Mouse (Mus musculus): ENCODE data around the gene Alk. TPM values are rescaled to one million over a fixed set of nuclear protein-coding genes. Genes with fewer than 3 reads are reported as not detected.

Gene Alk
- polyA plus RNA-seq, 1 experiment: not detected

GRCm38 (mm10) chr17:72526356-72526755, 78.1 kb downstream of the Alk start:
- Histone ChIP-seq H3K9me3 (replicated peaks; ENCODE audit: control insufficient read depth, insufficient read depth, low read length, poor library complexity, severe bottlenecking) (no peaks in the 10 kb centered on the region), H3K27me3 (ENCODE audit: control insufficient read depth, insufficient read depth, low read length, poor library complexity, severe bottlenecking) (no peaks in the 10 kb centered on the region), H3K27ac (ENCODE audit: insufficient read depth, low read length) (no peak overlapping the region), H3K36me3 (ENCODE audit: control insufficient read depth, insufficient read depth, low read length, poor library complexity, severe bottlenecking) (no peaks in the 10 kb centered on the region), H3K4me3 (ENCODE audit: low read depth, low read length) (no peak overlapping the region), H3K9ac (ENCODE audit: low read depth, poor library complexity, severe bottlenecking) (no peak overlapping the region), H3K4me1 (ENCODE audit: control insufficient read depth, insufficient read depth, low read length) (peaks cover 3% of the 10 kb centered on the region)
- no peak for TF ChIP-seq EP300 (IDR thresholded peaks at IDR 0.05; ENCODE audit: insufficient read depth, low read depth, low read length)
- TF ChIP-seq CTCF (IDR thresholded peaks at IDR 0.05; ENCODE audit: low read depth, low read length): no peak

GRCm38 (mm10) chr17:72524839-72525238, 79.6 kb downstream of the Alk start:
- Histone ChIP-seq H3K4me3 (ENCODE audit: low read depth, low read length) (no peak overlapping the region), H3K27me3 (ENCODE audit: control insufficient read depth, insufficient read depth, low read length, poor library complexity, severe bottlenecking) (no peaks in the 10 kb centered on the region), H3K9ac (ENCODE audit: low read depth, poor library complexity, severe bottlenecking) (no peak overlapping the region), H3K4me1 (ENCODE audit: control insufficient read depth, insufficient read depth, low read length) (peaks cover 3% of the 10 kb centered on the region), H3K9me3 (replicated peaks; ENCODE audit: control insufficient read depth, insufficient read depth, low read length, poor library complexity, severe bottlenecking) (peaks cover 4% of the 10 kb centered on the region; the same call in 1 of the 2 replicates), H3K36me3 (ENCODE audit: control insufficient read depth, insufficient read depth, low read length, poor library complexity, severe bottlenecking) (no peaks in the 10 kb centered on the region), H3K27ac (ENCODE audit: insufficient read depth, low read length) (no peak overlapping the region)
- no peak for TF ChIP-seq POLR2A (IDR thresholded peaks at IDR 0.05; ENCODE audit: insufficient read depth, low read length)
- no peak for TF ChIP-seq EP300 (IDR thresholded peaks at IDR 0.05; ENCODE audit: insufficient read depth, low read depth, low read length)
- TF ChIP-seq CTCF (IDR thresholded peaks at IDR 0.05; ENCODE audit: low read depth, low read length): no peak

- H3K4me1 ChIP-seq (ENCODE audit: control insufficient read depth, insufficient read depth, low read length): peaks cover 3% of the 10 kb centered on the region
- peaks cover 4% of the 10 kb centered on the region; the same call in 1 of the 2 replicates for H3K9me3 ChIP-seq (replicated peaks; ENCODE audit: control insufficient read depth, insufficient read depth, low read length, poor library complexity, severe bottlenecking)
- no peaks in the 10 kb centered on the region for H3K27me3 ChIP-seq (ENCODE audit: control insufficient read depth, insufficient read depth, low read length, poor library complexity, severe bottlenecking)
- H3K27ac ChIP-seq (ENCODE audit: insufficient read depth, low read length): no peak overlapping the region
- H3K36me3 ChIP-seq (ENCODE audit: control insufficient read depth, insufficient read depth, low read length, poor library complexity, severe bottlenecking): no peaks in the 10 kb centered on the region
- H3K9ac ChIP-seq (ENCODE audit: low read depth, poor library complexity, severe bottlenecking): no peak overlapping the region
- TF ChIP-seq EP300 (IDR thresholded peaks at IDR 0.05; ENCODE audit: insufficient read depth, low read depth, low read length): no peak
- TF ChIP-seq CTCF (IDR thresholded peaks at IDR 0.05; ENCODE audit: low read depth, low read length): no peak
- no peak for TF ChIP-seq POLR2A (IDR thresholded peaks at IDR 0.05; ENCODE audit: insufficient read depth, low read length)
- no peak overlapping the region for H3K4me3 ChIP-seq (ENCODE audit: low read depth, low read length)
Measured at GRCm38 (mm10) chr17:72523006-72523405, 81.4 kb downstream of the Alk start.

GRCm38 (mm10) chr17:72522381-72522780, 82.0 kb downstream of the Alk start:
- H3K9ac ChIP-seq (ENCODE audit: low read depth, poor library complexity, severe bottlenecking): no peak overlapping the region
- peaks cover 4% of the 10 kb centered on the region; the same call in 1 of the 2 replicates for H3K9me3 ChIP-seq (replicated peaks; ENCODE audit: control insufficient read depth, insufficient read depth, low read length, poor library complexity, severe bottlenecking)
- no peak overlapping the region for H3K4me3 ChIP-seq (ENCODE audit: low read depth, low read length)
- TF ChIP-seq CTCF (IDR thresholded peaks at IDR 0.05; ENCODE audit: low read depth, low read length) (peak; percentile 37), POLR2A (IDR thresholded peaks at IDR 0.05; ENCODE audit: insufficient read depth, low read length) (no peak)
- no peaks in the 10 kb centered on the region for H3K27me3 ChIP-seq (ENCODE audit: control insufficient read depth, insufficient read depth, low read length, poor library complexity, severe bottlenecking)
- no peaks in the 10 kb centered on the region for H3K36me3 ChIP-seq (ENCODE audit: control insufficient read depth, insufficient read depth, low read length, poor library complexity, severe bottlenecking)
- H3K4me1 ChIP-seq (ENCODE audit: control insufficient read depth, insufficient read depth, low read length): peaks cover 3% of the 10 kb centered on the region
- no peak overlapping the region for H3K27ac ChIP-seq (ENCODE audit: insufficient read depth, low read length)

- H3K27me3 ChIP-seq (ENCODE audit: control insufficient read depth, insufficient read depth, low read length, poor library complexity, severe bottlenecking): no peaks in the 10 kb centered on the region
- H3K9me3 ChIP-seq (replicated peaks; ENCODE audit: control insufficient read depth, insufficient read depth, low read length, poor library complexity, severe bottlenecking): peaks cover 4% of the 10 kb centered on the region; the same call in 1 of the 2 replicates
- H3K4me3 ChIP-seq (ENCODE audit: low read depth, low read length): no peak overlapping the region
- no peak overlapping the region for H3K9ac ChIP-seq (ENCODE audit: low read depth, poor library complexity, severe bottlenecking)
- H3K4me1 ChIP-seq (ENCODE audit: control insufficient read depth, insufficient read depth, low read length): peaks cover 3% of the 10 kb centered on the region
- no peak overlapping the region for H3K27ac ChIP-seq (ENCODE audit: insufficient read depth, low read length)
- TF ChIP-seq EP300 (IDR thresholded peaks at IDR 0.05; ENCODE audit: insufficient read depth, low read depth, low read length): no peak
- TF ChIP-seq POLR2A (IDR thresholded peaks at IDR 0.05; ENCODE audit: insufficient read depth, low read length): no peak
- TF ChIP-seq CTCF (IDR thresholded peaks at IDR 0.05; ENCODE audit: low read depth, low read length): no peak
- no peaks in the 10 kb centered on the region for H3K36me3 ChIP-seq (ENCODE audit: control insufficient read depth, insufficient read depth, low read length, poor library complexity, severe bottlenecking)
Measured at GRCm38 (mm10) chr17:72521353-72521752, 83.1 kb downstream of the Alk start.

GRCm38 (mm10) chr17:72510746-72511145, 93.7 kb downstream of the Alk start:
- Histone ChIP-seq H3K36me3 (ENCODE audit: control insufficient read depth, insufficient read depth, low read length, poor library complexity, severe bottlenecking) (no peaks in the 10 kb centered on the region), H3K9ac (ENCODE audit: low read depth, poor library complexity, severe bottlenecking) (no peak overlapping the region), H3K27ac (ENCODE audit: insufficient read depth, low read length) (no peak overlapping the region), H3K4me3 (ENCODE audit: low read depth, low read length) (no peak overlapping the region), H3K27me3 (ENCODE audit: control insufficient read depth, insufficient read depth, low read length, poor library complexity, severe bottlenecking) (no peaks in the 10 kb centered on the region), H3K9me3 (replicated peaks; ENCODE audit: control insufficient read depth, insufficient read depth, low read length, poor library complexity, severe bottlenecking) (no peaks in the 10 kb centered on the region), H3K4me1 (ENCODE audit: control insufficient read depth, insufficient read depth, low read length) (no peaks in the 10 kb centered on the region)
- TF ChIP-seq EP300 (IDR thresholded peaks at IDR 0.05; ENCODE audit: insufficient read depth, low read depth, low read length) (no peak), CTCF (IDR thresholded peaks at IDR 0.05; ENCODE audit: low read depth, low read length) (no peak), POLR2A (IDR thresholded peaks at IDR 0.05; ENCODE audit: insufficient read depth, low read length) (no peak)
